16 mouse cellular contexts compared by ENCODE assay signal in the genomic region with DNA sequence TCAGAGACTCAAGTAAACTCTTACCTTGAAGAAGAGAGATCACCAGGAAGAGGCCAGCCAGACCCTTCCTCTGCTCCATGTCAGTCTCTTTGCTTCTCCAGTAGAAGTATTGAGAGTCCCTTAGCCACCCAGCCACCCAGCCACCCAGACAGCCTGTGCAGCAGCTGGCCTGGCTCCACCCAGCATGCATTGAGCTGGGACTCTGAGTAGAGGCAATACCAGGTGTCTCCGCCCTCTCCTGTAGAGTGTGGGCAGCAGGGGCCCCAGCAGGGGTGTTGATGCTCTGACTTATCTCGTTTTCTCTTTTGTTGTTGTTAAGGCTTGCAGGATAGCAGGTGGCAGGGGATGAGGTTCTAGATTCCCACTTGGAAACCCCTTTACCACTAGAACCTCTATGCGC. TPM values are rescaled to one million over a fixed set of nuclear protein-coding genes. Genes with fewer than 3 reads are reported as not detected.
DNase-seq lines count a peak whose midpoint lies in the region; ATAC-seq lines count a peak whose summit lies in the region.
"Had no signal": no experiment of that assay in that cellular context is flagged by ENCODE, and none has a peak within 500 bp of the region (broad histone marks: within the 10 kb centered on the region; RNA-seq: fewer than 3 reads in every experiment).

A gene (minus strand): TSS at position 190 of the 400 bp plus-strand sequence.

- no peaks in the 10 kb centered on the region for H3K9me3 ChIP-seq in liver, embryonic 12.5 days (replicated peaks)
- no peaks in the 10 kb centered on the region for H3K9me3 ChIP-seq in hindbrain, embryonic 12.5 days (replicated peaks)
- H3K9me3 ChIP-seq: embryonic facial prominence, embryonic 15.5 days; forebrain, embryonic 15.5 days; G1E; hindbrain, embryonic 10.5 days; limb, embryonic 13.5 days had no signal

- no peak within 1 kb of the TSS for H3K4me3 ChIP-seq in liver, embryonic 12.5 days
- no peak within 1 kb of the TSS for H3K4me3 ChIP-seq in hindbrain, embryonic 12.5 days
- H3K4me3 ChIP-seq: embryonic facial prominence, embryonic 15.5 days; forebrain, embryonic 15.5 days; hindbrain, embryonic 10.5 days; limb, embryonic 13.5 days had no signal

- H3K4me2 ChIP-seq in liver, embryonic 12.5 days: no peak within 1 kb of the TSS
- no peak within 1 kb of the TSS for H3K4me2 ChIP-seq in hindbrain, embryonic 12.5 days (replicated peaks)
- H3K4me2 ChIP-seq: embryonic facial prominence, embryonic 15.5 days; forebrain, embryonic 15.5 days; limb, embryonic 13.5 days had no signal

- peaks cover 38% of the 10 kb centered on the region for H3K27me3 ChIP-seq in liver, embryonic 12.5 days (replicated peaks)
- peaks cover 3% of the 10 kb centered on the region; the same call in 1 of the 2 replicates for H3K27me3 ChIP-seq in hindbrain, embryonic 12.5 days
- H3K27me3 ChIP-seq: embryonic facial prominence, embryonic 15.5 days had no signal

- H3K36me3 ChIP-seq in liver, embryonic 12.5 days: no peaks in the 10 kb centered on the region
- H3K36me3 ChIP-seq in hindbrain, embryonic 12.5 days: no peaks in the 10 kb centered on the region
- H3K36me3 ChIP-seq: embryonic facial prominence, embryonic 15.5 days; forebrain, embryonic 15.5 days; G1E; hindbrain, embryonic 10.5 days; limb, embryonic 13.5 days had no signal

- ATAC-seq in liver, embryonic 12.5 days: peak; percentile 77
- no peak for ATAC-seq in hindbrain, embryonic 12.5 days (ENCODE audit: low FRiP score)
- ATAC-seq: forebrain, embryonic 15.5 days had no signal

- no peak within 1 kb of the TSS for H3K9ac ChIP-seq in liver, embryonic 12.5 days
- no peak within 1 kb of the TSS for H3K9ac ChIP-seq in hindbrain, embryonic 12.5 days
- H3K9ac ChIP-seq: embryonic facial prominence, embryonic 15.5 days; forebrain, embryonic 15.5 days; limb, embryonic 13.5 days had no signal

- peak; percentile 32 for DNase-seq in A20 (ENCODE audit: low read depth, low spot score)
- DNase-seq in CD4-positive, CD25-positive, alpha-beta regulatory T cell, adult 2 months (ENCODE audit: low read depth, low spot score): peak; percentile 89
- peak; percentile 48 to 64 for DNase-seq in spleen, postnatal 36 days (ENCODE audit: low spot score in 2 of 2)
- DNase-seq in frontal cortex, adult 2 months (ENCODE audit: extremely low spot score in 1 of 2, low spot score in 1 of 2): no peak
- no peak for DNase-seq in cerebellum, postnatal 10 days
- DNase-seq: kidney, adult 8-10 months; layer of hippocampus, adult 9-11 months; retina, postnatal 1 day had no signal

- H3K27ac ChIP-seq in liver, embryonic 12.5 days: no peak within 1 kb of the TSS
- no peak within 1 kb of the TSS for H3K27ac ChIP-seq in hindbrain, embryonic 12.5 days
- H3K27ac ChIP-seq: embryonic facial prominence, embryonic 15.5 days; forebrain, embryonic 15.5 days; hindbrain, embryonic 10.5 days; limb, embryonic 13.5 days had no signal

- WGBS in liver, embryonic 12.5 days (ENCODE audit: insufficient replicate concordance): 45% methylated on average over 3 of the region's 3 CpGs
- WGBS in hindbrain, embryonic 12.5 days: 79% methylated on average over 3 of the region's 3 CpGs

- peaks cover 9% of the 10 kb centered on the region for H3K4me1 ChIP-seq in liver, embryonic 12.5 days
- H3K4me1 ChIP-seq in hindbrain, embryonic 12.5 days: no peaks in the 10 kb centered on the region
- H3K4me1 ChIP-seq: embryonic facial prominence, embryonic 15.5 days; forebrain, embryonic 15.5 days; limb, embryonic 13.5 days had no signal

RNA-seq across cellular contexts. Expression of the gene that starts here (rescaled TPM):
- not detected in 2 replicates for polyA plus RNA-seq in liver, embryonic 12.5 days (2016; fragmentation: Nextera tagmentation; extraction: Ambion mirVana)
- polyA plus RNA-seq in hindbrain, embryonic 12.5 days (2016; fragmentation: Nextera tagmentation; extraction: Ambion mirVana): not detected in 2 replicates
- polyA plus RNA-seq in frontal cortex, adult 2 months (2012; rRNA removed): 0.13 TPM in 1 of 2 replicates, not detected in the other
- polyA plus RNA-seq: forebrain, embryonic 15.5 days; hindbrain, embryonic 10.5 days; neural tube, embryonic 11.5 days had no signal

Comparison
In these comparisons a context has a peak if more than half of its experiments do, and no peak if none do; other contexts are left out.
1. Peak in ATAC-seq in liver, embryonic 12.5 days; RNA of the gene not detected or under 1 TPM.
2. DNase-seq: peak in A20 (single experiment), CD4-positive, CD25-positive, alpha-beta regulatory T cell, adult 2 months (single experiment) and spleen, postnatal 36 days (2 of 2); none in frontal cortex, adult 2 months (0 of 2) and cerebellum, postnatal 10 days (0 of 2).